Comparison of ENCODE assay signal across 9 mouse cellular contexts in the genomic region with DNA sequence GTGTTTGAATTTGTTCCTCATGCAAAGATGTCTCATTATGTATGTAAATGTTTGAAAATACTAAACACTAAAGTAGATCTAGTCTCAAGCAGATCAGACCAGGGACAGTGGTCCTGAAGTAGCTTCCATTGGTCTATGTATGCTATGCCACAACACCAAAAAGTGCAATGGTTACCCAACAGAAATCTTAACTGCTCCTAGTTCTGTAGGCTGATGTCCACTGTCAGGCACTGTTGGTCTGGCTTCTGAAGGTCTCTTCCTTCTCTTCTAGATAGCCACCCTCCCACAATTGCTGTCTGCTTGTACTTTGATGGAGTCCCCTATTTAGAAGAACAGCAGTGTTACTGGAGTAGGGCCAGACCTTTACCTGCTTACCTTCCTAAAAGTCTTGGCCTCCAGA. TPM values are rescaled to one million over a fixed set of nuclear protein-coding genes. Genes with fewer than 3 reads are reported as not detected.
DNase-seq lines count a peak whose midpoint lies in the region; ATAC-seq lines count a peak whose summit lies in the region.
"Not testable (repeated sequence)": the region's sequence is repeated elsewhere in the genome, so short reads cannot be mapped to it uniquely, and the experiment has no call there.
"Had no signal": no experiment of that assay in that cellular context is flagged by ENCODE, and none has a peak within 500 bp of the region (broad histone marks: within the 10 kb centered on the region; RNA-seq: fewer than 3 reads in every experiment).

No protein-coding gene starts in this region.

- peak; percentile 28 for DNase-seq in forebrain, embryonic 11.5 days (ENCODE audit: low spot score)
- peak; percentile 87 for DNase-seq in heart, adult 11 months
- peak; percentile 55 for DNase-seq in heart, embryonic 10.5 days (ENCODE audit: low spot score)
- DNase-seq in limb, embryonic 11.5 days (ENCODE audit: low spot score): peak; percentile 16
- peak; percentile 49 for DNase-seq in midbrain, embryonic 11.5 days (ENCODE audit: low spot score, missing footprints)
- peak; percentile 1 for DNase-seq in yolk sac, embryonic 10.5 days (ENCODE audit: low spot score)

- H3K9ac ChIP-seq in forebrain, embryonic 11.5 days (ENCODE audit: low read length); limb, embryonic 11.5 days (ENCODE audit: low read length); midbrain, embryonic 11.5 days (ENCODE audit: low read length): not testable (repeated sequence)

- H3K36me3 ChIP-seq in forebrain, embryonic 11.5 days (ENCODE audit: control insufficient read depth, insufficient read depth, low read length); limb, embryonic 11.5 days (ENCODE audit: control insufficient read depth, insufficient read depth, low read length); midbrain, embryonic 11.5 days (ENCODE audit: control insufficient read depth, insufficient read depth, low read length): not testable (repeated sequence)
- peaks cover 16% of the 10 kb centered on the region for H3K36me3 ChIP-seq in heart, embryonic 10.5 days

- H3K4me1 ChIP-seq in forebrain, embryonic 11.5 days (replicated peaks; ENCODE audit: control insufficient read depth, insufficient read depth, low read length); heart, embryonic 10.5 days; limb, embryonic 11.5 days (ENCODE audit: control insufficient read depth, insufficient read depth, low read length); midbrain, embryonic 11.5 days (ENCODE audit: control insufficient read depth, insufficient read depth, low read length): not testable (repeated sequence)

- H3K9me3 ChIP-seq in forebrain, embryonic 11.5 days (ENCODE audit: control insufficient read depth, low read length): peaks cover 20% of the 10 kb centered on the region
- peaks cover 17% of the 10 kb centered on the region for H3K9me3 ChIP-seq in heart, embryonic 10.5 days
- H3K9me3 ChIP-seq in limb, embryonic 11.5 days (ENCODE audit: control insufficient read depth, low read length): peaks cover 11% of the 10 kb centered on the region; the same call in 1 of the 2 replicates
- peaks cover 12% of the 10 kb centered on the region for H3K9me3 ChIP-seq in midbrain, embryonic 11.5 days (ENCODE audit: control insufficient read depth, low read length)

- not testable (repeated sequence) for H3K27me3 ChIP-seq in forebrain, embryonic 11.5 days (ENCODE audit: control insufficient read depth, insufficient read depth, low read length); heart, embryonic 10.5 days (ENCODE audit: insufficient read depth, poor library complexity, severe bottlenecking); limb, embryonic 11.5 days (ENCODE audit: control insufficient read depth, insufficient read depth, low read length); midbrain, embryonic 11.5 days (ENCODE audit: control insufficient read depth, insufficient read depth, low read length)

- H3K4me3 ChIP-seq in forebrain, embryonic 11.5 days (ENCODE audit: low read depth, low read length); heart, embryonic 10.5 days; limb, embryonic 11.5 days (ENCODE audit: low read depth, low read length); midbrain, embryonic 11.5 days (ENCODE audit: low read depth, low read length): not testable (repeated sequence)

- not testable (repeated sequence) for H3K4me2 ChIP-seq in forebrain, embryonic 11.5 days (ENCODE audit: low read depth, low read length, severe bottlenecking); limb, embryonic 11.5 days (ENCODE audit: low read depth, severe bottlenecking); midbrain, embryonic 11.5 days

- ATAC-seq in forebrain, embryonic 11.5 days (replicated peaks; ENCODE audit: low FRiP score); limb, embryonic 11.5 days (ENCODE audit: insufficient number of reproducible peaks, low FRiP score, low TSS enrichment, low read depth); midbrain, embryonic 11.5 days (ENCODE audit: low FRiP score): not testable (repeated sequence)

- H3K27ac ChIP-seq in forebrain, embryonic 11.5 days (ENCODE audit: low read depth, low read length); heart, embryonic 10.5 days; limb, embryonic 11.5 days (replicated peaks; ENCODE audit: low read depth, low read length); midbrain, embryonic 11.5 days (ENCODE audit: low read depth, low read length): not testable (repeated sequence)

RNA-seq across cellular contexts. Expression of gene Zfp992, which starts 4.5 kb away (rescaled TPM):
- 3.3 and 4.0 TPM in 2 replicates for polyA plus RNA-seq in forebrain, embryonic 11.5 days (2014; fragmentation: Nextera tagmentation; extraction: Ambion mirVana)
- 4.7 and 5.3 TPM in 2 replicates for polyA plus RNA-seq in heart, embryonic 10.5 days (2016; fragmentation: Nextera tagmentation; extraction: Ambion mirVana)
- 5.6 TPM in 2 replicates for polyA plus RNA-seq in limb, embryonic 11.5 days (2014; fragmentation: Nextera tagmentation; extraction: Ambion mirVana)
- polyA plus RNA-seq in midbrain, embryonic 11.5 days (2014; fragmentation: Nextera tagmentation; extraction: Ambion mirVana): 2.8 and 3.4 TPM in 2 replicates

RNA-seq across cellular contexts. Expression of gene Zfp981, which starts 57.5 kb away (rescaled TPM):
- not detected in 2 replicates for polyA plus RNA-seq in forebrain, embryonic 11.5 days (2014; fragmentation: Nextera tagmentation; extraction: Ambion mirVana)
- 0.09 and 0.11 TPM in 2 replicates for polyA plus RNA-seq in heart, embryonic 10.5 days (2016; fragmentation: Nextera tagmentation; extraction: Ambion mirVana)
- 0.05 TPM in 1 of 2 replicates, not detected in the other for polyA plus RNA-seq in limb, embryonic 11.5 days (2014; fragmentation: Nextera tagmentation; extraction: Ambion mirVana)
- polyA plus RNA-seq in midbrain, embryonic 11.5 days (2014; fragmentation: Nextera tagmentation; extraction: Ambion mirVana): not detected in 2 replicates
- polyA plus RNA-seq: adrenal gland, adult 2 months; CD4-positive, CD25-positive, alpha-beta regulatory T cell, adult 4 months; G1E had no signal

Comparison
In these comparisons a context has a peak if more than half of its experiments do, and no peak if none do; other contexts are left out.
1. DNase-seq: peak in every context shown above with its lines; median percentile 87 in heart, adult 11 months; 55 in heart, embryonic 10.5 days; 49 in midbrain, embryonic 11.5 days; 28 in forebrain, embryonic 11.5 days; 16 in limb, embryonic 11.5 days; 1 in yolk sac, embryonic 10.5 days.